Mouse (Mus musculus): Measurements from ENCODE around the gene Klf12. TPM values are rescaled to one million over a fixed set of nuclear protein-coding genes. Genes with fewer than 3 reads are reported as not detected.

The Klf12 gene
- polyA plus RNA-seq, 1 experiment from 2014 or later = 39.7 TPM

DNA sequence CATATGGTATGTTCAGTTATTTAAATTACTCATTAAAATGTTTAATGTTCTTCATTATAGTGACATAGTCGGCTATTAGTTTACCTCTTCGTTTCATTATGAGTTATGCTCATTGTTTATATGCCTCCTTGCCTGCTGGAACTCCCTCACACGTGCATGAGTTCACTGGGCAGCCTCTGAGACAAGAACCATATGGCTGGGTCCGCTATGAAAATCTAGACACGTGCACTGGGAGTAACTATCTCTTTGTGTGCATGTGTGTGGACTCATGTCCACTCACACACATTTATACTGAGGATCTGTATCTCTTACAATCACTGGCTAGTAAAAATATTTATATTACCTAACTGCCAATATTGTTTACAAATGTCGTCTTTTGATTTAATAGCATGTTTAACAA, 14.4 kb upstream of the Klf12 start:
- no peak overlapping the region for H3K4me3 ChIP-seq (ENCODE audit: low read depth, low read length)
- H3K36me3 ChIP-seq (ENCODE audit: control insufficient read depth, insufficient read depth, low read length) = no peaks in the 10 kb centered on the region
- H3K27me3 ChIP-seq (ENCODE audit: control insufficient read depth, insufficient read depth, low read length) = no peaks in the 10 kb centered on the region
- H3K27ac ChIP-seq (ENCODE audit: low read depth, low read length) = no peak overlapping the region
- no peak overlapping the region for H3K4me2 ChIP-seq (ENCODE audit: low read depth, low read length, severe bottlenecking)
- no peaks in the 10 kb centered on the region for H3K9me3 ChIP-seq (ENCODE audit: control insufficient read depth, low read length)
- no peaks in the 10 kb centered on the region for H3K4me1 ChIP-seq (replicated peaks; ENCODE audit: control insufficient read depth, insufficient read depth, low read length)
- whole genome bisulfite sequencing = 82% methylated on average over 6 of the region's 6 CpGs
- ATAC-seq (replicated peaks; ENCODE audit: low FRiP score) (no peak), DNase-seq (ENCODE audit: low spot score) (no peak)
- H3K9ac ChIP-seq (ENCODE audit: low read length) = no peak overlapping the region

DNA sequence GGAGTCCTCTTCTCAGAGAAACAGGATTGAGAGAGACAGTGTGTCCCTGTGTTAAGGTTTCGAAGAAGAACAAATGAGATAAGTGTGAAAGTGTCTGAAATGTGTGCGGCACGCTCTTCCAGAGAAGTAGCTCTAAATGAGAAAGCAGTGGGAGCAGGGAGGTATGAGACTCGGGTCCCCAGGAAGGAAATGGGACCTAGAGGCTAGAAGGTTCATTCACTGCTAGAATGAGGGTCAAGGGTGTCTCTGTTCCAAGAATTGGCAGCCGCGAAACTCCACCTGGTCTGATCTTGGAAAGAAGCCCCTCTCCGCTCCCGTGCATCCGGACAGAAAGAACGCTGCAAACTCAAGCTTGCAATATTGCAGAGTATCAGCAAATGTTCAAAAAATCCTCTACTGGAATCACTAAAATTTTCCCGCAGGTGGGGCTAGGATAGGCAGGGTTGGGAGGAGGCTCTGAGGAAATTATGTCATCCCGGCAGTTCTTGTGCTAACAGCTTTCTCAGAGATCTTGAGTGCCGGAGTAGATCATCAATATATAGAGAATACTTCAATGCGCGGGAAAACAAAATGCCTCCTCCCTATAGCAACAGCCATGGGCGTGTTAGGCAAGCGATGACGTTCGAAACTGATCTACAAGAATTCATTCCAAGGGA, 2.2 kb upstream of the Klf12 start:
- peaks cover 5% of the 10 kb centered on the region for H3K4me1 ChIP-seq (replicated peaks; ENCODE audit: control insufficient read depth, insufficient read depth, low read length)
- H3K4me2 ChIP-seq (ENCODE audit: low read depth, low read length, severe bottlenecking) = peak overlapping the region; percentile 92
- H3K9ac ChIP-seq (ENCODE audit: low read length) = peak overlapping the region; percentile 85
- no peaks in the 10 kb centered on the region for H3K36me3 ChIP-seq (ENCODE audit: control insufficient read depth, insufficient read depth, low read length)
- H3K27ac ChIP-seq (ENCODE audit: low read depth, low read length) = peak overlapping the region; percentile 94
- ATAC-seq (replicated peaks; ENCODE audit: low FRiP score) (no peak), DNase-seq (ENCODE audit: low spot score) (no peak)
- H3K4me3 ChIP-seq (ENCODE audit: low read depth, low read length) = peak overlapping the region; percentile 42
- 8% methylated on average over 19 of the region's 19 CpGs for WGBS
- H3K9me3 ChIP-seq (ENCODE audit: control insufficient read depth, low read length) = no peaks in the 10 kb centered on the region
- no peaks in the 10 kb centered on the region for H3K27me3 ChIP-seq (ENCODE audit: control insufficient read depth, insufficient read depth, low read length)

DNA sequence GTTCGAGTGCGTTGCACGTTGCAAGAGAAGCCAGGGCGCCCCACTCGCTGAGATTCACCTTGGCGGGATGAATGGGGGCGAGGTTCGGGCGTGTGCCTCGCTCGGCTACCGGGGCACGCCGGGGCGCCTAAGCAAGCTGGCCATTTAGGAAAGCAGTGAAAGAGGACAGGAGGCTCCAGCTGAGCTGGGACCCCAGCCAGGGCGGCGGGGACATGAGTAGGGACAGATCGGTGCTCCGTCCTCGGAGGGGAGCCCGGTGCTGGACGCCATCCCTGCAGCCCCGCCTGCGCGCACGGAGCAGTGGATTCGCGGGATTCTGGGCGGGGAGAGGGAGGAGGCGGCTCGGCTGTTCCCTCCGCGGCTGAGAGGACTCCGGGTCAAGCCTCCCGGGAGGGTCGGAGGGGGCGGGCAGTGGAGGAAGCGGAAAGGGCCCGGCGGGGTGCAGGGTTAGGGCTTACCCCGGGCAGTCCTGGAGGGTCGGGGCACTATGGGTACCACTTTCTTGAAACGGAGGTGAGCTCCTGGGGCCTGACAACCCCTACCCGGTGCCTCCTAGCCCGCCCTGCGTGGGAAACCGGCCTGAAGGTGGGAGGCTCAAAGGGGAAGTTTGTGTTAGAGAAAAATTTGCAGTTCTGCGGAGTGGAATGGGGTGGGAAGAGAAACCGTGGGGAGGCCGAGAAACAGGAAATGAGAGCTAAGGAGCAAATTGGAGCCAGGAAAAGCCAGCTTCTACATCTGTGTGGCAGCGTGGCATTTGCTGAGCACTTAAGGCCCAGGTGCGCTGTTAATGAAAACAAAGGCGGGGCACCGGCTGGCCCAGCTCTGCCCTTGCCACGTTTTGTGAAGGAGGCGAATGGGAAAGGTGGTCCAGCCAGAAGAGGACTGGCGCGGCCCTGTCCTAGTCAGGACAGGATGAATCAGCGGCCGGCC, 1.4 kb upstream of the Klf12 start:
- H3K9me3 ChIP-seq (ENCODE audit: control insufficient read depth, low read length) = no peaks in the 10 kb centered on the region
- peak overlapping the region; percentile 92 for H3K4me2 ChIP-seq (ENCODE audit: low read depth, low read length, severe bottlenecking)
- ATAC-seq (replicated peaks; ENCODE audit: low FRiP score) = peak; percentile 44
- WGBS = under 1% methylated on average over 60 of the region's 60 CpGs
- H3K4me3 ChIP-seq (ENCODE audit: low read depth, low read length) = peak overlapping the region; percentile 42
- no peaks in the 10 kb centered on the region for H3K36me3 ChIP-seq (ENCODE audit: control insufficient read depth, insufficient read depth, low read length)
- H3K27me3 ChIP-seq (ENCODE audit: control insufficient read depth, insufficient read depth, low read length) = no peaks in the 10 kb centered on the region
- H3K4me1 ChIP-seq (replicated peaks; ENCODE audit: control insufficient read depth, insufficient read depth, low read length) = peaks cover 6% of the 10 kb centered on the region
- peak overlapping the region; percentile 85 for H3K9ac ChIP-seq (ENCODE audit: low read length)
- peak overlapping the region; percentile 94 for H3K27ac ChIP-seq (ENCODE audit: low read depth, low read length)
- peak; percentile 86 for DNase-seq (ENCODE audit: low spot score)

DNA sequence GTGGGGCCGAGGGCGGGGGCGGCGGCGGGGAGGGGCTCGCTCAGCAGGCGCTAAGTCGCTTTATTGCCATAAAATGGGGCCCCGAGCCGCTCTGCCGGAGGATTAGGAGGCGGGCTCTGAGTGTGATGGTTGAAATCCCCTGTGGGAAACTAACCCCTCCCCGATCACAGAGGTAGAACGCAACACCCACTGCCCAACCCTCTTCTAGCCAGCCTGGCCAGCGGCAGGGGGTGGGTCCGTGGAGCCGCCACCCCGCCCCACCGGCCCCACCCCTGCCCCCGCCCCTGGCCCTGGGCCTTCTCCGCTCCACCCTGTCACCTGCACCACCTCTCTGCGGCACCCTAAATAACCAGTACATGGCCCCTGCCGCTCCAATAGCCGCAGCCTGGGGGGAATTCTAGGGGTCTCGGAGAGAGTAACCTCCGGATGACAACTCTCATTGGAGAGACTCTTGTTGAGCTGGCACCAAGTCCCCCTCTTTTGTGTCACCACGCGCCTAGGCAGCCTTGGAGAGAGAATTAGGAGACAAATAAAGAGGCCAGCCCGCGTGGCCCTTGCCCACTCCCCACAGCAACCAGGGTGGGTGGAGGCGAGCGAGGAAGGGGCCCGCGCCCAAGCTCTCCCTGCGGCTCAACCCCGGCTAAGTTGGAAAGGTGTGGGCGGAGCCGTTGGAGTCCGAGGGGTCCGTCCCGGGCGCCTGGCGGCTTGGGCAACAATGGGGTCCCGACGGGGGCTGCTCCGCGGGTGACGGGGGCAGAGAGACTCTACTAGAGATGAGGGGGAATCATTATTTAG, 579 bp upstream of the Klf12 start:
- peak overlapping the region; percentile 92 for H3K4me2 ChIP-seq (ENCODE audit: low read depth, low read length, severe bottlenecking)
- DNase-seq (ENCODE audit: low spot score) (peak; percentile 93), ATAC-seq (replicated peaks; ENCODE audit: low FRiP score) (peak; percentile 91)
- peak overlapping the region; percentile 42 for H3K4me3 ChIP-seq (ENCODE audit: low read depth, low read length)
- peaks cover 6% of the 10 kb centered on the region for H3K4me1 ChIP-seq (replicated peaks; ENCODE audit: control insufficient read depth, insufficient read depth, low read length)
- H3K9ac ChIP-seq (ENCODE audit: low read length) = peak overlapping the region; percentile 85
- H3K36me3 ChIP-seq (ENCODE audit: control insufficient read depth, insufficient read depth, low read length) = no peaks in the 10 kb centered on the region
- H3K27ac ChIP-seq (ENCODE audit: low read depth, low read length) = peak overlapping the region; percentile 94
- H3K9me3 ChIP-seq (ENCODE audit: control insufficient read depth, low read length) = no peaks in the 10 kb centered on the region; the same call in 1 of the 2 replicates
- WGBS = 0% methylated on average over 40 of the region's 48 CpGs
- no peaks in the 10 kb centered on the region for H3K27me3 ChIP-seq (ENCODE audit: control insufficient read depth, insufficient read depth, low read length)

DNA sequence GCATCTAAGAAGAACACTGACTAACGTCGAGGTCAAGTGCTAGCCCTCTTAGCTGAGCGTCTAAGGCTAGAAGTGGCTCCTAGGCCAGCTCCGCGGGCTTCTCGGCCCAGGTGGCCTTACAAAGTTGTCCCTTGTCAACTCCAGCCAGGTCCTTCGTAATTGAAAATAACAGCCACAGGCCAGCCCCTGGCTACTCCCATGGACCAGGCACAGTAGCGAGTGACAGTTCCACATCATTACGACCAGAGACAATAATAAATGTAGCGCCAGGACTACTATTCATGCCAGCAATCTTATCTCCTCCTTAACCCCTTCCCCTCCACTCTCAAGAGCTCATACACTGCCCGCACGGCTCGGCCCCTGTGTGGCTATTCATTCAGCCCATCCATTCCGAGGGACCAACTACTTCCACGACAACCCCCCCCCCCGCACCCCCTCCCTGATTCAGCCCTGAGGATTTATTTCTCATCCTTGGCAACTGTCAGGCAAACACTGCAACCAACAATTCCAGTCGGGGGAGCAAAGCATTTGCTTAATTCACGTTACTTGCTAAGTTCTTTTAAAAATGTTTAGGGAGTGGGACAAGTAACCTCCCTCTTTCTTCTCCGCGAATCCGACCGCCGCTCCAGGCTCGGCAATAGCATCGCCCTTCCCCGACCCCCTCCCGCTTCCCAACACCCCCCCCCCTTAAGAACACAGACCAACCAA, 914 bp downstream of the Klf12 start:
- peak overlapping the region; percentile 94 for H3K27ac ChIP-seq (ENCODE audit: low read depth, low read length)
- no peaks in the 10 kb centered on the region for H3K36me3 ChIP-seq (ENCODE audit: control insufficient read depth, insufficient read depth, low read length)
- peaks cover 6% of the 10 kb centered on the region for H3K4me1 ChIP-seq (replicated peaks; ENCODE audit: control insufficient read depth, insufficient read depth, low read length)
- DNase-seq (ENCODE audit: low spot score) = peak; percentile 79
- H3K9ac ChIP-seq (ENCODE audit: low read length) = peak overlapping the region; percentile 85
- H3K4me2 ChIP-seq (ENCODE audit: low read depth, low read length, severe bottlenecking) = peak overlapping the region; percentile 92
- H3K27me3 ChIP-seq (ENCODE audit: control insufficient read depth, insufficient read depth, low read length) = no peaks in the 10 kb centered on the region
- 0 out of 2 replicates have a peak, but pooled peaks have one; percentile 8 for ATAC-seq (replicated peaks; ENCODE audit: low FRiP score)
- H3K4me3 ChIP-seq (ENCODE audit: low read depth, low read length) = peak overlapping the region; percentile 42
- WGBS = under 1% methylated on average over 27 of the region's 27 CpGs
- no peaks in the 10 kb centered on the region; the same call in 1 of the 2 replicates for H3K9me3 ChIP-seq (ENCODE audit: control insufficient read depth, low read length)

DNA sequence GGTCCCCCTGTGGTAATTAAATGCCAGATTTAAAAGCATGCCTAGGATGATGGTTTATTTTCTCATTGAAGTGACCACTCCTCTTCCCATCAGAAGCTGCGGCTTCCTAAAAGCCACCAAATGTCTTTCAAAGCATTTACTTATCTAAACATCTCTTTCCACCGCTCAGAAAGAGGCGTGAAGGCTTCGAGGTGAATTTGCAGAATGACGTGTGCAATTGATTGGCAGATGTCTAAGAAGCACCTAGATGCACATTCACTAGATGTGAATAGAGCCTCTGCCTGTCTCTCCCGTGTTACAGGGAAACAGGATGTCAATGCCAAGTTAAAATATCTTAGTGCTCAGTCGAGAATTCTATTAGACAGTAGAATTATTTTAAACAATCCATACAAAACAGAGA, 1.8 kb downstream of the Klf12 start:
- Histone ChIP-seq H3K27me3 (ENCODE audit: control insufficient read depth, insufficient read depth, low read length) (no peaks in the 10 kb centered on the region), H3K36me3 (ENCODE audit: control insufficient read depth, insufficient read depth, low read length) (no peaks in the 10 kb centered on the region), H3K4me2 (ENCODE audit: low read depth, low read length, severe bottlenecking) (peak overlapping the region; percentile 92), H3K9me3 (ENCODE audit: control insufficient read depth, low read length) (no peaks in the 10 kb centered on the region; the same call in 1 of the 2 replicates), H3K27ac (ENCODE audit: low read depth, low read length) (no peak overlapping the region), H3K9ac (ENCODE audit: low read length) (peak overlapping the region; percentile 32), H3K4me3 (ENCODE audit: low read depth, low read length) (peak overlapping the region; percentile 42), H3K4me1 (replicated peaks; ENCODE audit: control insufficient read depth, insufficient read depth, low read length) (peaks cover 6% of the 10 kb centered on the region)
- ATAC-seq (replicated peaks; ENCODE audit: low FRiP score) = no peak
- DNase-seq (ENCODE audit: low spot score) = no peak
- WGBS = 5% methylated on average over 7 of the region's 7 CpGs

DNA sequence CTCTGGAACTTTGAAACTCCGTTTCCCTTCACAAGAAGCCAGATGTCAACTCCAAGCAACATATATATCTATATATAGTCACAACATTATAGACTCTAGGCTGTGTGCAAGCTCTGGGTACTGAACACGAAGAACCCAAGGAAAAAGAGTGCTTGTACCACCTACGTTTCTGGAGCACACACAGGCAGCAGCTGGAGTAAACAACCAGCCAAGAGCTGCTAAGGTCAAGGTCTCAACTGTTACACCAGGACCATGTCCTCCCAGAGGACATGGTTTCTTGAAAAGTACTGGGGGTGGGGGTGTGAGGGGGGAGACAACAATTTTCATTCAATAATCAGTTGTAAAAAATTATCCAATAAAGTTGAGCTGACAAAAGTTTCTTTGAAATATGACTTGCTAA, 2.7 kb downstream of the Klf12 start:
- 70% methylated on average over 3 of the region's 3 CpGs for WGBS
- no peak for ATAC-seq (replicated peaks; ENCODE audit: low FRiP score)
- H3K27me3 ChIP-seq (ENCODE audit: control insufficient read depth, insufficient read depth, low read length) = no peaks in the 10 kb centered on the region
- H3K9ac ChIP-seq (ENCODE audit: low read length) = no peak overlapping the region; the same call in 1 of the 2 replicates
- no peaks in the 10 kb centered on the region; the same call in 1 of the 2 replicates for H3K9me3 ChIP-seq (ENCODE audit: control insufficient read depth, low read length)
- peaks cover 5% of the 10 kb centered on the region for H3K4me1 ChIP-seq (replicated peaks; ENCODE audit: control insufficient read depth, insufficient read depth, low read length)
- no peak overlapping the region for H3K27ac ChIP-seq (ENCODE audit: low read depth, low read length)
- H3K4me2 ChIP-seq (ENCODE audit: low read depth, low read length, severe bottlenecking) = no peak overlapping the region
- H3K4me3 ChIP-seq (ENCODE audit: low read depth, low read length) = no peak overlapping the region
- no peak for DNase-seq (ENCODE audit: low spot score)
- no peaks in the 10 kb centered on the region for H3K36me3 ChIP-seq (ENCODE audit: control insufficient read depth, insufficient read depth, low read length)

DNA sequence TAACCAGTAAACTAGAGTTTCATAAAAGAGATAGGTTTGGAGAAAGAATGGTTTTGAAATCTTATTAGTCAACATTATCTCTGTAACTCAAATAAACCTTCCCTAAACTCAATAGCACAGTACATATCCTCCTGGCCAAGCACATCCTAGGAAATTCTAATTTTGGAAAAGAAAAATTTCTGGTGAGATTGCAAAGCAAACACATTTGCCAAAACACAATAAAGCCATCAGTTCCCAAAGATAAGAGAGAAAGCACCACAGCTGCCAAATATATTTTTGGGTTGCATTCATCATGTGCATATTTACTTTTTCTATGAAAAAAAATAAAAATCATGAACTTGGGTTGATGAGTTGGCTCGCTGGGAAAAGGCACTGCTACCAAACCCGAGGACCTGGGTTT, 10.3 kb downstream of the Klf12 start:
- H3K9me3 ChIP-seq (ENCODE audit: control insufficient read depth, low read length) = no peaks in the 10 kb centered on the region
- no peak overlapping the region for H3K4me3 ChIP-seq (ENCODE audit: low read depth, low read length)
- WGBS = 96% methylated on average over 2 of the region's 2 CpGs
- H3K36me3 ChIP-seq (ENCODE audit: control insufficient read depth, insufficient read depth, low read length) = no peaks in the 10 kb centered on the region
- H3K27me3 ChIP-seq (ENCODE audit: control insufficient read depth, insufficient read depth, low read length) = no peaks in the 10 kb centered on the region
- H3K27ac ChIP-seq (ENCODE audit: low read depth, low read length) = no peak overlapping the region
- no peak for DNase-seq (ENCODE audit: low spot score)
- no peak overlapping the region for H3K9ac ChIP-seq (ENCODE audit: low read length)
- H3K4me1 ChIP-seq (replicated peaks; ENCODE audit: control insufficient read depth, insufficient read depth, low read length) = no peaks in the 10 kb centered on the region
- ATAC-seq (replicated peaks; ENCODE audit: low FRiP score) = no peak
- H3K4me2 ChIP-seq (ENCODE audit: low read depth, low read length, severe bottlenecking) = no peak overlapping the region
